Mouse (Mus musculus) cerebellum, adult 2 months (tissue): ENCODE measurements around the gene Mapk1.

ENCODE experiments used
- CTCF ChIP-seq: fragments of 200-500 bp; IDR thresholded peaks from 2 replicates; pipeline ENCODE4 v1.5.1; 2011; ENCODE audit warnings: low read depth, mild to moderate bottlenecking, control low read depth, low read length, moderate library complexity, borderline replicate concordance; ENCODE audit not compliant: insufficient read depth
- POLR2A ChIP-seq: fragments of 200-500 bp; IDR thresholded peaks from 2 replicates; pipeline ENCODE4 v1.6.1; 2011; ENCODE audit warnings: low read length, control low read depth, borderline replicate concordance; ENCODE audit not compliant: insufficient read depth

DNA sequence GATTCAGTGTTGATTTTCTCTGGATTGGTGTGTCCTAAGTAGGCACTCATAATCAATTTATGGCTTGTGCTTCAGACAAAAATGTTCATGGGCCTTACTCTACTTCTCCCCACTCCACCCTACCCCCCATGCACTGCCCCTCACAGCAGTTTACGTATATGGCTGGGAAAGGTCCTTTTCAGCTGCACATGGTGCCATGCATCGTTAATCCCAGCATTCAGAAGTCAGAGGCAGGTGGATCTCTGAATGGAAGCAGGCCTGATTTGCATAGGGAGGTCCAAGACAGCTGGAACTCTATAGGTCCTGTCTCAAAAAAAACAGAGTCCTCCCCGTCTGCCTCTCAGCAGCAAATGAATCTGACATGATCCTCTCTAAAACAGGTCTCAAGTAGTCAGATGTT lies 62.1 kb downstream of the Mapk1 start:
- TF ChIP-seq CTCF = no peak
- no peak for TF ChIP-seq POLR2A
